Mouse (Mus musculus): ENCODE results near the gene Tmco3. TPM values are rescaled to one million over a fixed set of nuclear protein-coding genes. Genes with fewer than 3 reads are reported as not detected.

The Tmco3 gene
- total and polyA plus RNA-seq, 2 experiments from 2014 or later = 23.5 to 31.4 TPM

GRCm38 (mm10) chr8:13350052-13350451 is 62.1 kb downstream of the Tmco3 start:
- no peak for TF ChIP-seq CTCF (IDR thresholded peaks at IDR 0.05)
- Histone ChIP-seq H3K4me3 (ENCODE audit: low read depth, low read length) (no peak overlapping the region), H3K4me2 (ENCODE audit: low read depth, low read length, poor library complexity, severe bottlenecking) (no peak overlapping the region), H3K36me3 (ENCODE audit: insufficient read depth, low read length) (peaks cover 53% of the 10 kb centered on the region), H3K27ac (ENCODE audit: low read depth, low read length) (no peak overlapping the region), H3K27me3 (ENCODE audit: insufficient read depth, low read length) (no peaks in the 10 kb centered on the region), H3K9ac (replicated peaks; ENCODE audit: low read length, poor library complexity, severe bottlenecking) (no peak overlapping the region), H3K4me1 (ENCODE audit: insufficient read depth, low read length) (no peaks in the 10 kb centered on the region), H3K9me3 (ENCODE audit: low read length) (no peaks in the 10 kb centered on the region)
- WGBS = 94% methylated on average over 7 of the region's 7 CpGs
- ATAC-seq (ENCODE audit: low FRiP score) = no peak
- no peak for DNase-seq (ENCODE audit: low spot score)

- Histone ChIP-seq H3K27ac (ENCODE audit: low read depth, low read length) (no peak overlapping the region), H3K9me3 (ENCODE audit: low read length) (no peaks in the 10 kb centered on the region), H3K4me1 (ENCODE audit: insufficient read depth, low read length) (no peaks in the 10 kb centered on the region), H3K9ac (replicated peaks; ENCODE audit: low read length, poor library complexity, severe bottlenecking) (no peak overlapping the region), H3K4me3 (ENCODE audit: low read depth, low read length) (no peak overlapping the region), H3K27me3 (ENCODE audit: insufficient read depth, low read length) (no peaks in the 10 kb centered on the region), H3K4me2 (ENCODE audit: low read depth, low read length, poor library complexity, severe bottlenecking) (no peak overlapping the region), H3K36me3 (ENCODE audit: insufficient read depth, low read length) (peaks cover 50% of the 10 kb centered on the region)
- 86% methylated on average over 5 of the region's 5 CpGs for WGBS
- no peak for ATAC-seq (ENCODE audit: low FRiP score)
- no peak for DNase-seq (ENCODE audit: low spot score)
- no peak for TF ChIP-seq CTCF (IDR thresholded peaks at IDR 0.05)
Observed at GRCm38 (mm10) chr8:13351593-13351992, 63.6 kb downstream of the Tmco3 start.

- Histone ChIP-seq H3K27me3 (ENCODE audit: insufficient read depth, low read length) (no peaks in the 10 kb centered on the region), H3K9ac (replicated peaks; ENCODE audit: low read length, poor library complexity, severe bottlenecking) (no peak overlapping the region), H3K4me2 (ENCODE audit: low read depth, low read length, poor library complexity, severe bottlenecking) (no peak overlapping the region), H3K36me3 (ENCODE audit: insufficient read depth, low read length) (peaks cover 55% of the 10 kb centered on the region), H3K27ac (ENCODE audit: low read depth, low read length) (no peak overlapping the region), H3K4me3 (ENCODE audit: low read depth, low read length) (no peak overlapping the region), H3K4me1 (ENCODE audit: insufficient read depth, low read length) (no peaks in the 10 kb centered on the region), H3K9me3 (ENCODE audit: low read length) (no peaks in the 10 kb centered on the region)
- ATAC-seq (ENCODE audit: low FRiP score) = no peak
- no peak for DNase-seq (ENCODE audit: low spot score)
- WGBS = 88% methylated on average over 8 of the region's 8 CpGs
- TF ChIP-seq CTCF (IDR thresholded peaks at IDR 0.05) = no peak
Observed at GRCm38 (mm10) chr8:13352601-13353000, 64.6 kb downstream of the Tmco3 start.

- H3K27ac ChIP-seq (ENCODE audit: low read depth, low read length) = no peak overlapping the region
- no peak overlapping the region for H3K4me2 ChIP-seq (ENCODE audit: low read depth, low read length, poor library complexity, severe bottlenecking)
- no peak overlapping the region for H3K4me3 ChIP-seq (ENCODE audit: low read depth, low read length)
- no peaks in the 10 kb centered on the region for H3K9me3 ChIP-seq (ENCODE audit: low read length)
- no peaks in the 10 kb centered on the region for H3K4me1 ChIP-seq (ENCODE audit: insufficient read depth, low read length)
- 72% methylated on average over 9 of the region's 9 CpGs for WGBS
- no peaks in the 10 kb centered on the region for H3K27me3 ChIP-seq (ENCODE audit: insufficient read depth, low read length)
- no peak overlapping the region for H3K9ac ChIP-seq (replicated peaks; ENCODE audit: low read length, poor library complexity, severe bottlenecking)
- peaks cover 59% of the 10 kb centered on the region for H3K36me3 ChIP-seq (ENCODE audit: insufficient read depth, low read length)
- DNase-seq (ENCODE audit: low spot score) (no peak), ATAC-seq (ENCODE audit: low FRiP score) (no peak)
- TF ChIP-seq CTCF (IDR thresholded peaks at IDR 0.05) = no peak
Observed at GRCm38 (mm10) chr8:13353155-13353833, 65.3 kb downstream of the Tmco3 start.

GRCm38 (mm10) chr8:13353883-13354282 is 65.9 kb downstream of the Tmco3 start:
- H3K27me3 ChIP-seq (ENCODE audit: insufficient read depth, low read length) = no peaks in the 10 kb centered on the region
- H3K9ac ChIP-seq (replicated peaks; ENCODE audit: low read length, poor library complexity, severe bottlenecking) = no peak overlapping the region
- H3K4me1 ChIP-seq (ENCODE audit: insufficient read depth, low read length) = no peaks in the 10 kb centered on the region
- 91% methylated on average over 4 of the region's 4 CpGs for WGBS
- no peak overlapping the region for H3K27ac ChIP-seq (ENCODE audit: low read depth, low read length)
- no peaks in the 10 kb centered on the region for H3K9me3 ChIP-seq (ENCODE audit: low read length)
- no peak overlapping the region for H3K4me3 ChIP-seq (ENCODE audit: low read depth, low read length)
- peaks cover 63% of the 10 kb centered on the region for H3K36me3 ChIP-seq (ENCODE audit: insufficient read depth, low read length)
- no peak for TF ChIP-seq CTCF (IDR thresholded peaks at IDR 0.05)
- no peak overlapping the region for H3K4me2 ChIP-seq (ENCODE audit: low read depth, low read length, poor library complexity, severe bottlenecking)
- ATAC-seq (ENCODE audit: low FRiP score) = no peak
- no peak for DNase-seq (ENCODE audit: low spot score)

GRCm38 (mm10) chr8:13356221-13356620 is 68.2 kb downstream of the Tmco3 start:
- H3K36me3 ChIP-seq (ENCODE audit: insufficient read depth, low read length) = peaks cover 67% of the 10 kb centered on the region
- no peak for DNase-seq (ENCODE audit: low spot score)
- TF ChIP-seq CTCF (IDR thresholded peaks at IDR 0.05) = no peak
- 96% methylated on average over 6 of the region's 6 CpGs for WGBS
- no peak overlapping the region for H3K27ac ChIP-seq (ENCODE audit: low read depth, low read length)
- H3K4me1 ChIP-seq (ENCODE audit: insufficient read depth, low read length) = no peaks in the 10 kb centered on the region
- no peaks in the 10 kb centered on the region for H3K9me3 ChIP-seq (ENCODE audit: low read length)
- no peak overlapping the region for H3K4me2 ChIP-seq (ENCODE audit: low read depth, low read length, poor library complexity, severe bottlenecking)
- no peaks in the 10 kb centered on the region for H3K27me3 ChIP-seq (ENCODE audit: insufficient read depth, low read length)
- ATAC-seq (ENCODE audit: low FRiP score) = no peak
- no peak overlapping the region for H3K9ac ChIP-seq (replicated peaks; ENCODE audit: low read length, poor library complexity, severe bottlenecking)
- no peak overlapping the region for H3K4me3 ChIP-seq (ENCODE audit: low read depth, low read length)
